Mouse (Mus musculus): ENCODE results near the gene Taf1d. TPM values are rescaled to one million over a fixed set of nuclear protein-coding genes. Genes with fewer than 3 reads are reported as not detected.
"Not testable (repeated sequence)": the region's sequence is repeated elsewhere in the genome, so short reads cannot be mapped to it uniquely, and the experiment has no call there.

Taf1d gene
- total RNA-seq (2021): 10 to 100 TPM; 21.7 to 36.3 TPM
- long read RNA-seq, experiment 1, partial matches to known transcripts: 3 of 18 reads
- long read RNA-seq, experiment 1, other reads (novel, unspliced or antisense): 7 of 18 reads
- long read RNA-seq, experiment 2, partial matches to known transcripts: 0 of 8 reads
- long read RNA-seq, experiment 2, other reads (novel, unspliced or antisense): 7 of 8 reads

DNA sequence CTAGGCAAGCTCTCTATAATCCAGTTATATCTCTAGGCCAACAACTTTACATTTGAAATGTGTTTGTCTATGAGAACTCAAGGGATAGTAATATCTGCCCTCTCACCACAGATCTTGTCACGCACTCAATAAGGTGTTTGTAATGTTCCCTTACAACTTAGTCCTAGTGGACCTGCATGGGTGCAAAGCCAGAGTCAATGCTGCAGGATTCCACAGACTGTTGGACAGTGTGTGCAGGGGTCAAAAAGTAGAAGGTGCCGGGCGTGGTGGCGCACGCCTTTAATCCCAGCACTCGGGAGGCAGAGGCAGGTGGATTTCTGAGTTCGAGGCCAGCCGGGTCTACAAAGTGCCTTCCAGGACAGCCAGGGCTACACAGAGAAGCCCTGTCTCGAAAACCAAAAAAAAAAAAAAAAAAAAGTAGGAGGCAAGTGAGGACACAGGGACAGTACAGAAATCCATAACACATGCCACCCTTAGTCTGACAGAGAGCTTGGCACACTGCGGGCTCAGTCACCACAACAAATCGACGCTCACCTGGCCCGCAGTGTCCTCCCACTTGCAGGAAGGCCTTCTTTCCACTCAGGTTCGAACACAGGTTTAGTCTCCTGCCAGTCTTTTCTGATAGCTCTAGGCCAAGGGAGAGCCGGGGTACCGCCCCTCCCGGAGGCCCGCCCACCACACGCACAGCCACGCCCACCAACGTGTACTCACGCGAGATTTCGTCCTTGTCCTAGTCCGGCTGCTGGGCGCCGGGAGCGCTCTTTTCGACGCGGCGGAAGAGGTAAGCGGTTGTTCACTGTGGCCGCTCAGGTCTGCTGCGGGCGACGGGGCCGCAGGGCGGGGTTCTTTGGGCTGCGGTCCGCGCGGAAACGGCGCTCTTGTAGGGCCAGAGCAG lies at the start of gene Taf1d:
Gene Taf1d, plus strand, starts transcription at position 712 of the 895 bp plus-strand sequence.
- peak; percentile 96 to 98 for DNase-seq (ENCODE audit: low spot score in 2 of 2)

DNA sequence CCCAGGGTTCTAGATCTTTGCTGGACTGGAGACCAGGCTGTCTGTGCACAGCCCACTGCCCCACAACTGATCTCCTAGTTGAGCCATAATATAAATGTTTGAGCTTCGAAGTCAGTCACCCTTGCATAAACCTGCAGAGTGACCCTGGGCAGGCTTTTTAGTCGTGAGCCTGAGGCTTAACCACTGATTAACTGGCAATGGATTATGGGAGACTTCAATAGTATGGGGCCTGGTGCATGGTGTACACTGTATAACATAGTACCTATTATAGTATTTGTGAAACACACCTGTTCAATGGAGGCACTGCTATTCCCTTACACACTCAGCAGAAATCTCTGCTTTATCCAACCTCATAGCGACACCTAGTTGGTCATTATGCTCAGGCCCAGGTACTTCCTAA lies 49.8 kb upstream of the Taf1d start:
- DNase-seq (ENCODE audit: low spot score in 2 of 2): no peak

DNA sequence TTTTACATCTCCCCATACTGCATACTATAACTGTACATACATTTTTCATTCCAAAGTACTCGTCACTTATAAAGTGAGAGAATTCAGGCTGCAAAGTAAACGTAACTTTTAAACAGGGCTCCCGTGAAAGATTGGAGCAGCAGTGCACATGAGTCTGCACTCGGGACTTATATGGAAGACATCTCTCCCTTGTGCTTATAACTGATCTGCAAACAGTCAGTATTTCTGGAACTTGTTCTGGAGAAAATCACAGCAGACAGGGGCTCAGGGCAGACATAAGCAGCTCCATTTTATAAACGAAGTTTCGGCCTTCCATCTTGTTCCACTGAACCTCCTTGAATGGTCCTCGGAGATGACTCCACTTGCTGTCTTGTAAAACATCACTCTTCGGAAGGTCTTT lies 44.0 kb upstream of the Taf1d start:
- no peak for DNase-seq (ENCODE audit: low spot score in 2 of 2)

DNA sequence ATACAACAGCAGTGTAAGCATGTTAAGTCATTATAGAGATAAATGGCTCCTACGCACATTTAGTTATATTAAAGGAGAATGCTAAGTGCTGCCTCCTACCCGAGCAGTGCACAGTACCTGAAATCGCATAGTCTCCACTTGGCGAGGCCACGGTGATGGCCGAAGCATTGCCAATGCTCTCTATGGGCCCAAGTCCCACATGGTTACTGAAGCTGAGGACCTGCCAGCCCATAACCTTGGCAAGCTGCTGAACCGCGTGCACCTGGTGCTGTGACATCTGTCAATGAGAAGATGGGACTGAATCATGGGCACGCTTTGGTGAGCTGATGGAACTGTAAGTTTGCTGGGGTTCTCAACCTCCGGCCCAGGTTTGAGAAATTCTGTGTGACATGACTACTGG lies 42.5 kb upstream of the Taf1d start:
- DNase-seq (ENCODE audit: low spot score in 2 of 2): no peak

DNA sequence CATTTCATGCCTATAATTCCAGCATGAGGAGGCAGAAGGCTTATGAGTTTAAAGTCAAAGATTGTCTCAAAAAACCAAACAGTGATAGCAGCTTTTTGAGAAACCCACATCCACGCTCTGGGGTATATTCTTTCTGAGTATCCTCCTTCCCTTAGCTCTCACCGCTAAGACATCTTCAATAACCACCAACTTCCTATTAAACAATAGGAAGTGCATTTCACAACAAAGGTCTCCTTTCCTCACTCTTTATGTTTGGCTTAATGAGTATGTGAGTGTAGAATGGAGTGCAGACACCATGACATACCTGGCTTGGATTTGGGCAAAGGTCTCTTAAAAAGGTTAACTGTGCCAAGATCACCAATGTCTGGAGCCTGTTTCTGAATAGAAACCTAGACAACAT lies 32.0 kb upstream of the Taf1d start:
- no peak for DNase-seq (ENCODE audit: low spot score in 2 of 2)

DNA sequence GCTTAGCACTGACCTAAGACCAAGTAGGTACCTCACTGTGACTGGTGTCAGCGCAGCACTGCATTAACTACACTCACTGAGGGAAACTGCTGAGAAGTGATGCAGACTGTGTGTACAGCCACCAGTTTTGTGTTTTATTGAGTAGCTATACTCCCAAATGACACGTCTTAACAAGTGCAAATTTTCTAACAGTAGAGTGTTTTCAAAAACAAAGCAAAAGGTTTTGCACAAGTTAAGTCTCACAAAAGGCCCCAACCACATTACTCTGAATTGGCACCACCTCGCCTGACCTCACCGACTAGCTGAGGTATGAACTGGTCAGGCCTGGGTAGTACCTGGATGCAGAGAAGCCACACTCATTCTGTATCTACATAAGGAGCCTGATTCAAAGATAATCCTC lies 29.2 kb upstream of the Taf1d start:
- no peak for DNase-seq (ENCODE audit: low spot score in 2 of 2)

DNA sequence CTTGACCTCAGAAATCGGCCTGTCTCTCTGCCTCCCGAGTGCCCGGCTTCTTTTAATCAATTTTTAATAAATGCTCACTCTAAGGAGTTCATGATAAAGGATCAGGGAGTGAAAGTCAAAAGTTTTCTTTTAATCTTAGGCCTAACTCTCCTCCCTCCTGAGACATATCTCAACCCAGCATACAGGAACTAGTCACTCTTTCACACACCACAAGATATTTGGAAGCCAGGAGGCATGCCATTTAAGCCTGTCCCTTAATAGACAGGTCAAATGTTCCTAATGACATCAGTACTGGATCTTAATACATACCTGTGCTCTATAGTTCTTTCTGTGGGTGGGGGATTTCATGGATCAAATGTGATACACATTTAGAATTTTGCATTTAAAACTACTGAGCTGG lies 27.7 kb upstream of the Taf1d start:
- DNase-seq (ENCODE audit: low spot score in 2 of 2): no peak

DNA sequence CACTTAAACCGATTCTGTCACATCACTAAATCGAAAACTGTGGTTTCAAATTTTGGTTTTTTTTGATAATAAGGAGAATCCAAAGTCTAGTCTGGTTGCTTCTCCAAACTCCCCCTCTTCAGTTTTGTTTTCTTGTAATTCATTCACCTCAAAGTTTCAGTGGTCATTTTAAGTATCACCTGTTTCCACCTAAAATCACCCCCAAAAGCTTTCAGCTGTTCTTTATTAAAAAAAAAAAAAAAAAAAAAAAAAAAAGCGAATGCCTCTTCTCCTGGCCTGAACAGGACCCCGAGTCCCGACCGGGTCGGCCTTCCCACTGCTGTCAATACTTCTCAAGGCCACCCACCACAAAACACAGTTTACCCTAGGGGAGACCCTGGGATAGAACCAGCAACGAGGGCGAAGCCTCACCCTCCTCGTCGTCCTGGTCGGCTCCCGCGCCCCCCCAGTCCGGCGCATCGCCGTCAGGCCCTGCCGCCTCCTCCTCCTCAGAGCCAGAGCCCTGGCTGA lies 26.8 kb upstream of the Taf1d start:
- no peak for DNase-seq (ENCODE audit: low spot score in 2 of 2)

DNA sequence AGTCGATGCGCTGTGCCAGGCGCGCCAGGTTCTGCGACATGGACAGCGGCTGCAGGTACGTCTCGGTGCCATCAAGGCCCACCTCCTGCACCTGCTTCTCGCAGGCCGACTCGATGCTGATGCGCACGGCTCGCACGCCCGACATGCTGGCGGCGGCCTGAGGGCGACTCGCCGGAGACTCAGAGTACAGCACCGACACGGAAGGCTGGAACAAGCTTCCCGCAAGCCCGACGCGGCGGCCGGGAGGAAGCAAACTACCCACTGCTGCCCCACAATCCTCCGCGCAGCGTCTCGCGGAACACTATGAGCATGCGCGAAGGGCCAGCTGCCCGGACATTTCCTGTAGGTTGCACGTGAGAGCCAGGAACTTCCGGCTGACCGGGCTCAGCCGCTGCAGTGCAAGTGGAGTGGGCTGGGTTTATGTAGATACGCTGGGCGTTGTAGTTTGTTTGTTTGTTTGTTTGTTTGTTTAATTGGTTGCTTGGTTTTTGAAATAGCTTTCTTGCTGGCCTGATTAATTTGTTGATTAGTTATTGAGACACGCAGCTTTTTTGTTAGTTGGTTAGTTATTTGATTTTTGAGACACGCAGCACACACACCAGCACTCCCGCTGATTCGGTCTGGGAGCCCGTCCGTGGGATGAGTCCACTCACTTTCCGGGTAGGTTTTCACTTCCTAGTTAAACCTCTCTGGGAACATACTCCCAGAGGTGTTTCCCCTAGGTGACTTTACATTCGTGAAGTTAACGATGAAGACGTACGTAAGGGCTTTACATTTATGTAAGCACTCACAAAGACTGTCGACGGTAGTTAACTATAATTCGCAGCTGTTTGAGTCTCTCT lies 26.1 kb upstream of the Taf1d start, which contains the start of gene Med17:
Gene Med17, minus strand, starts transcription at position 283 of the 842 bp plus-strand sequence.
- peak; percentile 95 for DNase-seq (ENCODE audit: low spot score in 2 of 2)

DNA sequence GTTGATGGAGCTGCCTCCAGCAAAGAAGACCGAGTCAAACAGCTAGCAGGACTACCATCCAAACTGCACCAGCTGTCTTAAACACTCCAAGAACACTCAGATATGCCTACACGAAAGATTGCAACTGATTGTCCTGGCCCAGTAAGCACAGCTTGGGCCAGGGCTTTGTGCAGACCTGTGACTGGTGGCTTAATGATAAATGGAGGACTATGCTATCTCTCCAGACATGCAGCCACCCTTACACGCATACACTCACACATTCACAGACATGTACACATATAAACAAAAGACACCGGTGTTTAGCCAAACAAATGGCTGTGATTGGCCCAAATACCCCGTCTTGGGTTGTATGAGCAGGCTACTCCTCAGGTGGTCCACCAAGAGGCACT lies 25.5 kb upstream of the Taf1d start:
- DNase-seq (ENCODE audit: low spot score in 2 of 2): no peak

DNA sequence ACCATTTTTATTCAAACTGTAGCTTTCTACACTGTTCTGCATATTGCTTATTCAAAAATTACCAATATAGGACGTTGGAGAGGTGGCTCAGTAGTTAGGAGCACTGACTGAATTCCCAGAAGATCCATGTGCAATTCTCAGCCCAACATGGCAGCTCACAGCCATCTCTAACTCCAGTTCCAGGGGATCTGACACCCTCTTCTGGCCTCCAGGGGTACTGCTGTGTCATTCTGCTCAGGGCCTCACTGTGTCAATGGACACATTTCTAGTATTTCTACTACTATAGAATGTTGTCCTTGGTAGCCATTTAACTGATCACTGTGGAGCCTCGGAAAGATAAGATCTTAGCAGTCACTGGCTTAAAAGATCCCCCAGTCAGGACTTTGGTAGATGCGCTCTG lies 20.6 kb upstream of the Taf1d start:
- no peak for DNase-seq (ENCODE audit: low spot score in 2 of 2)

DNA sequence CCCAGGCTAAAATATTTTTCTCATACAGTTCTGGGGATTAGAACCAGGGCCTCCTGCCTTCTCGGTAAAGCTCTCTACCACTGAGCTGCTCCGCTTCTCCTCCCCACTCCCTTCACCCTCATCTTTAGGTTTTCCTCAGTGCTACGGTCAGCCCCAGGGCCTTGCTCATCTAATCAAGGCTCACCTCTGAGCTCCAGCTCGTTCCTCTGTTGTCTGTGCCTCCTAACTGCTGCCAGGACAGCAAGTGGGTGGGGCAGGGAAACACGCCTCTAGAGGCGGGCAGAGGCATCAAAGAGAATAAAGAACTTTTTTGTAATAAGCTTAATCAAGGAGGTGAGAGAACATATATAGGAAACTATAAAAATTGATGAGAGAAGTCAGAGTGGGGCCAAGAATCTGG lies 18.2 kb upstream of the Taf1d start:
- DNase-seq (ENCODE audit: low spot score in 2 of 2): no peak

DNA sequence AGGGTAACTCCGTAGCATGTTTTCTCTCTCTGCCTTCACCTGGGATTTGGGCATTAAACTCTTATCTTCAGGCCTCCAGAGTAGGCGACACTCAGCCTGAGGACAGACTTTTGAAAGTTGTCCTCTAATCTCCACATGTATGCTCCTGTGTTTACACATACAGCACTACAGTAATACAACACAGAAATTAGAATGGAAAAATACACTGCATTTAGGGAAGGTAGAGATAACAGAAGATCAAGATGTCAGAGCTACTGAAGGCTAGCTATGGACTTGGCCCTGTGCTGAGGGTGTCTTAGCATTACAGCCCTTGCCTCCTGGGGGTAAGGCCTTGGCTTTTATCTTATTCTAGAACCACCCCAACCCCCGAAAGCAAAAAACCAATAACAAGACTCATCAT lies 17.6 kb upstream of the Taf1d start:
- no peak for DNase-seq (ENCODE audit: low spot score in 2 of 2)

DNA sequence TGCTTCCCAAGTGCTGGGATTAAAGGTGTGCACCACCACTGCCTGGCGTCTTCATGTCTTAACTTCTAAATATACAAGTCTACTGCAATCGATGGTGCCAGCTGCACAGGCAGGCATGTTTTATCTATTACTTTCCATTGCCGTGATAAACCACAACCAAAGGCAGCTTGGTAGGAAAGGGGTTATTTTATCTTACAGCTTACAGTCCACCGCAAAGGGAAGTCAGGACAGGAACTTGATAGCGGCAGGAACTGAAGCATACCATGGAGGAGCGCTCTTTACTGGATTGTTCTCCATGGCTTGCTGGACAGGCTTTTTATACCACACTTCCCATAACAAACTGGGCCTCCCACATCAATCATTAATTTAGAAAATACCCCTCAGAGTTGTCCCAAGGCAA lies 16.8 kb upstream of the Taf1d start:
- DNase-seq (ENCODE audit: low spot score in 2 of 2): no peak

DNA sequence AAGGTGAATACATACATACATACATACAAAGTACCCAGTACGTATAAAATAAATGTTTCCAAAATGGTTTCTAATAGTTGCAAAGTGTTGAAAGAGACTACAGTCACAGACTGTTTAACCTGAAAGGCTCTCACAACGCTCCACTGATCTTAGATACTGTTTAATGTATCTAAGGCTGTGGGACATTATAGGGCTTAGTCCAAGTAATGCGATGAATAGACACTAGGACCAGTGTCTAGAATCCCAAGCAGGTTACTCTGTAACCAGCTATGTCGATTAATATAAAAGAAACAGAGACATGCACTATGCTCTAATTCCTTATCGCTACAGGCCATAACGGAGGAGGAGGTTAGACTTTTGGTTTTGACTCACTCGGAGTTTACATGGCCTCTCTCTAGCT lies 8.9 kb upstream of the Taf1d start:
- DNase-seq (ENCODE audit: low spot score in 2 of 2): no peak

DNA sequence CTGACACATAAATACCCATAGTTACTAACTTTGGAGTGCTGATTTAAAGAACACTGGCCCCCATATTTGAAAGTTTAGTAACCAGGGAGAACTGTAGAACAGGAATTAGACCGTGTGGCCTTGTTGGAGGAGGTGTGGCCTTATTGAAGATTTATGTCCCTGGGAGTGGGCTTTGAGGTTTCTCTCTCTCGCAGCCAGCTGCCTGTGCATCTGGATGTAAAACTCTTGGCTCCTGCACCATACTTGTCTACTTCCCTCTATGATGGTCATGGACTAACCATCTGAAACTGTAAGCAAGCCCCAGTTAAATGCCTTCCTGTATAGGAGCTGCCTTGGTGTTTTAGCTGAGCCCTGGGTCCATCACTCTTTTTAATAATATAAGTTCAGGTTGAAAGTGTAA lies 7.6 kb upstream of the Taf1d start:
- DNase-seq (ENCODE audit: low spot score in 2 of 2): no peak

DNA sequence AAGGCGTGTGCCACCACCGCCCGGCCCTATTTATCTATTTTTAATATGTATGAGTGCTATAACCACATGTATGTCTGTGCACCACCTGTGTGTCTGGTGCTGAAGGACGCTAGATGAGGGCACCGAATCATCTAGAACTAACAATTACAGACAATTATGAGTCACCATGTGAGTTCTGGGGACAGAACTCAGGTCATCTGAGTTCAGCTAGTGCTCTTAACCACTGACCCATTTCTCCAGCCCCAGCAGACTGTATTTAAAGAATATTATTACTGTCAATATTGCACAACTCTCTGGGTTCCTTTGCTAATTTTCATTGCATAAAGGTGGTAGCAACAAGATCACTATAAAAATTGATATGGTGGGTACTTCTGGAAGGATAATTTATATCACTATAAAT lies 6.0 kb upstream of the Taf1d start:
- no peak for DNase-seq (ENCODE audit: low spot score in 2 of 2)

DNA sequence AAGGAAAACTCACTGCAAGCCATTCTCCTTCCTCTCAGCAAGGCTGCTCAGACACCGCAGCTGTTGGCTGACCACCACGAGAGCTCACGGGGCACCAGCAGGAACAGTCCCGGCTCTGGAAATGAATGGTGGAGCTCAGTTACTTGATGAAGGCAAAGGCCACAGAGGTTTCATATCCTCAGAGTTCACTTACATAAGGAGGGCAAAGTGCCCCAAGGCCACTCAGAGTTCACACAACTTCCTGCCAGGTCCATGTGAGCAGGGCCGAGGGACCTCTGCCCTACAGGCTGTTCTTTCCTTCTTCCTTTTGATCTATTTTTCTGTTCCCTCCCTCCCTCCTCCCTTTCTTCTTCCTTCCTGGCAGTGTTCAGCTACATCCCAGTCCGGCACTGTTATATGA lies 4.6 kb upstream of the Taf1d start:
- no peak for DNase-seq (ENCODE audit: low spot score in 2 of 2)

DNA sequence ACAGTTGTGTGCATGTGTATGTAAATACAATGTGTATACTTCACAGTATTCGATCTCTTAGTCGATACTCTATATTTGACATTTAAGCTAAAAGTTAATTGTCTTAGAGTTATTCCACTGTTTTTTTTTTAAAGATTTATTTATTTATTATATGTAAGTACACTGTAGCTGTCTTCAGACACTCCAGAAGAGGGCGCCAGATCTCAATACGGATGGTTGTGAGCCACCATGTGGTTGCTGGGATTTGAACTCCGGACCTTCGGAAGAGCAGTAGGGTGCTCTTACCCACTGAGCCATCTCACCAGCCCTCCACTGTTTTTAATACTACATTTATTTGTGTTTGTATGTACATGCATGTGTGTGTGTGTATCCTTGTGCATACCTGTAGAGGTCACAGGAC lies 4.0 kb upstream of the Taf1d start:
- DNase-seq (ENCODE audit: low spot score in 2 of 2): not testable (repeated sequence)

DNA sequence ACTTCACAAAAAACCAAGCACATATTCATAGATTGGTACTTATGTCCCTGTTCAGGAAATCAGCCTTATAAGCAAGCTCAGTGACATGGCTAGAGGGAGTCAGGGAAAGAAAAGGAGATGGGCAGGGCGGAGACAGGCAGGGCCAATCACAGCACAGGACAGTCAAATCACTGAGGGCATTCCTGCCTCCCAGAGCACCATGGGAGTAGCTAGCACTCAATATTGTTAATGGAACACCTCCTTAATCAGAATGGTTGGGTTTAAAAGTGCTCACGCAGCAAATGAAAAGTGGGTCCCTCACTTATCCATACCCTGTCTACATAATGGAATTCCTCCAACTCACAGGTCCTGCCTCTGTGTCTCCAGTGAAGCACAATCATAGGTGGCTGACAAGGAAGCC lies 3.1 kb upstream of the Taf1d start:
- DNase-seq (ENCODE audit: low spot score in 2 of 2): no peak

DNA sequence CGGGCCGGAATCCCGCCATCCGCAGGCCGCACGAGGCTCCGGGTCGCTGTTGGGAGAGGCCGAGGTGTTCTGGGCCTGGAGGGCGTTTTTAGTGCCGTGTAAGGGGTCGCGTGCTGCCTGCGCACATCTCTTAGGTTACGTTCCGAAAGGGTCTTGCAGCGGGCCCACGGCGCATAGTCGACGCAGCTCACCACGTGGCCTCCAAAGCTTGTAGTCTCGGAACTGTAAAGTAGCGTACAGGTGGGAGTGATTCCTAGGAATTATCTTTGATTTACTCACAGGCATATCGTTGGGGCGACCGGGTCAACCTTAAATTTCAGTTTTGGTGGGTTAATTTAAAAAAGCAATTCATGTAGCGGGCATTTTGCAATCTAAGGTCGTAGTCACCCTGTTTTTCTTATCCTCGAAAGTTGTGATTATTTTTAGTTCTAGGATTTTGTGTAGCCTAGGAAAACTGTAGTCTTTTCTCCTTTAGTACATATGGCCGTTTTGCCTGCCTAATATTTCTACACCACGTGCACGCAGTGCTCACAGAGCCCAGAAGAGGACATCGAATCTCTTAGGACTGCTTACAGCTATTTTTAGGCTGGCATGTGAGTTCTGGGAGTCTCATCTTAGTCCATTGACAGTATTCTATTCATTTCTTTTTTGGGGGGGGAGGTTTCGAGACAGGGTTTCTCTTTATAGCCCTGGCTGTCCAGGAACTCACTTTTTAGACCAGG lies 545 bp downstream of the Taf1d start, which contains the start of gene 4931406C07Rik:
Gene 4931406C07Rik, minus strand, starts transcription at position 51 of the 722 bp plus-strand sequence.
- peak in 1 of 2 experiments; percentile 17 for DNase-seq (ENCODE audit: low spot score in 2 of 2)

Data from left cerebral cortex, adult 18-20 months (tissue).